Comparison of ENCODE assay signal across 7 mouse cellular contexts in the genomic region with DNA sequence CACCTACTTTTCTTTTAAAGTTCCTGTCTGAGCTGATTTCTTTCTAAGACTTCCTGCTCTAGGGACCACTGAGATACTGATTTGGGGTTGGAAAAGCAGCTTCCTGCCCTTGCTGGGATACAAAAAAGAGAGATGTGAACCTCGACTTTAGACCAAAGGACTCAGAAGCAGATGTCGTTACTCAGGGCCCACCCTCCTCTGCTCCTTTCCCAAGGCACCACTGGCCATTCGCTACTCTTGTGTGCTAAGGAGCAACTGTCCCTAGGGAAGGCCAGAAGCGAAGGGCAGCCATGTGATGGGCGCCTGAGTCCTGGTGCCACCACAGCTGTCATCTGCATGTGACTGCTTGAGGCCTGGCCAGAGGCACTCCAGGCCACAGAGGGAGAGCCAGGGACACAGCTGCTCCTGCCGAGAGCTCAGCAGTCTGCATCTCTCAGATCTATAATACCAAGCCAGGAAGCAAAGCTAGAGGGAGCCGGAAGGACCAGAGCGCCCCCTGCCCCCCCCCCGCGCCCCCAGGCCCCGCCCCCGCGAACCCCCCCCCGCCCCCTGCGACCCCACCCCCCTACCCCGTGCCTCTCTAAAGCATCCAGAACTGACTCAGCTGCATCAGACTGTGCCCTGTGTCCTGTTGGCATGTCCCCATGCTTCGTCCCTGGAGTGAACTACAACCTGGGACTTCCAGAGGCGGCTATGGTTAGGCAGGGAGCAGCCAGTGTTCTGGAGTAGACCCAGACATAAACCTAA. TPM values are rescaled to one million over a fixed set of nuclear protein-coding genes. Genes with fewer than 3 reads are reported as not detected.
DNase-seq lines count a peak whose midpoint lies in the region; ATAC-seq lines count a peak whose summit lies in the region.

No protein-coding gene starts in this region.

- H3K4me3 ChIP-seq in forebrain, embryonic 12.5 days (replicated peaks), result no peak overlapping the region
- H3K4me3 ChIP-seq in midbrain, embryonic 13.5 days (replicated peaks), result no peak overlapping the region

- intact Hi-C loops in heart, postnatal 14 days (cut with DNase I), result loop anchor here (1.0 to 5.0 kb wide), 5 partner anchors 37 to 570 kb away; no protein-coding TSS in a partner anchor

- H3K9ac ChIP-seq in forebrain, embryonic 12.5 days, result peak overlapping the region; percentile 17
- H3K9ac ChIP-seq in midbrain, embryonic 13.5 days (replicated peaks), result 0 out of 2 replicates have a peak overlapping the region, but pooled peaks have one; percentile 32

- WGBS in forebrain, embryonic 12.5 days, result 20% methylated on average over 17 of the region's 18 CpGs
- 9% methylated on average over 16 of the region's 18 CpGs for WGBS in midbrain, embryonic 13.5 days

- H3K9me3 ChIP-seq in forebrain, embryonic 12.5 days, result no peaks in the 10 kb centered on the region
- no peaks in the 10 kb centered on the region for H3K9me3 ChIP-seq in midbrain, embryonic 13.5 days

- peak overlapping the region; percentile 77 for H3K27ac ChIP-seq in forebrain, embryonic 12.5 days
- peak overlapping the region; percentile 85 for H3K27ac ChIP-seq in midbrain, embryonic 13.5 days

- no peaks in the 10 kb centered on the region for H3K36me3 ChIP-seq in forebrain, embryonic 12.5 days (replicated peaks)
- H3K36me3 ChIP-seq in midbrain, embryonic 13.5 days, result no peaks in the 10 kb centered on the region

- peak; percentile 9 for DNase-seq in thymus, postnatal 0 days (ENCODE audit: low spot score)
- DNase-seq in thymus, postnatal 10 days (ENCODE audit: low spot score in 2 of 2), result no peak
- peak; percentile 50 to 63 for DNase-seq in heart, postnatal 14 days
- no peak for DNase-seq in spleen, adult 12 weeks (ENCODE audit: low spot score)
- DNase-seq in urinary bladder, postnatal 25 days (ENCODE audit: low spot score), result no peak

- ATAC-seq in forebrain, embryonic 12.5 days (ENCODE audit: low FRiP score), result peak; percentile 51
- ATAC-seq in midbrain, embryonic 13.5 days, result peak; percentile 74

- H3K4me1 ChIP-seq in forebrain, embryonic 12.5 days, result peaks cover 40% of the 10 kb centered on the region
- peaks cover 45% of the 10 kb centered on the region for H3K4me1 ChIP-seq in midbrain, embryonic 13.5 days (replicated peaks)

- H3K27me3 ChIP-seq in forebrain, embryonic 12.5 days, result peaks cover 32% of the 10 kb centered on the region
- H3K27me3 ChIP-seq in midbrain, embryonic 13.5 days, result no peaks in the 10 kb centered on the region

- no peak overlapping the region for H3K4me2 ChIP-seq in forebrain, embryonic 12.5 days
- H3K4me2 ChIP-seq in midbrain, embryonic 13.5 days (replicated peaks), result no peak overlapping the region

RNA-seq across cellular contexts. Expression of a gene that starts 40.9 kb away (rescaled TPM):
- not detected in 2 replicates for polyA plus RNA-seq in thymus, postnatal 0 days (2015; fragmentation: Nextera tagmentation; extraction: Ambion mirVana)
- polyA plus RNA-seq in forebrain, embryonic 12.5 days (2016; fragmentation: Nextera tagmentation; extraction: Ambion mirVana), result 0.38 and 0.42 TPM in 2 replicates
- total RNA-seq in heart, postnatal 14 days (2021), result not detected
- polyA plus RNA-seq in midbrain, embryonic 13.5 days (2015; fragmentation: Nextera tagmentation; extraction: Ambion mirVana), result 0.82 and 1.6 TPM in 2 replicates

RNA-seq across cellular contexts. Expression of a gene that starts 48.8 kb away (rescaled TPM):
- polyA plus RNA-seq in thymus, postnatal 0 days (2015; fragmentation: Nextera tagmentation; extraction: Ambion mirVana), result 90.0 and 95.0 TPM in 2 replicates
- 62.0 and 67.5 TPM in 2 replicates for polyA plus RNA-seq in forebrain, embryonic 12.5 days (2016; fragmentation: Nextera tagmentation; extraction: Ambion mirVana)
- 100 to 1,000 TPM; 226 to 277 TPM for total RNA-seq in heart, postnatal 14 days (2021)
- polyA plus RNA-seq in midbrain, embryonic 13.5 days (2015; fragmentation: Nextera tagmentation; extraction: Ambion mirVana), result 68.6 and 69.8 TPM in 2 replicates

Comparison
In these comparisons a context has a peak if more than half of its experiments do, and no peak if none do; other contexts are left out.
1. DNase-seq: peak in thymus, postnatal 0 days (single experiment) and heart, postnatal 14 days (2 of 2); none in thymus, postnatal 10 days (0 of 2), spleen, adult 12 weeks (single experiment) and urinary bladder, postnatal 25 days (single experiment).